Mouse (Mus musculus): ENCODE results near the gene Dlgap4. TPM values are rescaled to one million over a fixed set of nuclear protein-coding genes. Genes with fewer than 3 reads are reported as not detected.

Gene Dlgap4
- polyA plus RNA-seq, 1 experiment from 2014 or later: 121 TPM

GRCm38 (mm10) chr2:156730501-156730921 is 117.0 kb downstream of the Dlgap4 start:
- H3K4me2 ChIP-seq (ENCODE audit: low read depth, severe bottlenecking): no peak overlapping the region
- H3K9ac ChIP-seq (ENCODE audit: low read length): no peak overlapping the region
- no peak overlapping the region for H3K27ac ChIP-seq (replicated peaks; ENCODE audit: low read depth, low read length)
- no peaks in the 10 kb centered on the region for H3K4me1 ChIP-seq (ENCODE audit: control insufficient read depth, insufficient read depth, low read length)
- no peaks in the 10 kb centered on the region for H3K27me3 ChIP-seq (ENCODE audit: control insufficient read depth, insufficient read depth, low read length)
- H3K9me3 ChIP-seq (ENCODE audit: control insufficient read depth, low read length): no peaks in the 10 kb centered on the region
- H3K36me3 ChIP-seq (ENCODE audit: control insufficient read depth, insufficient read depth, low read length): no peaks in the 10 kb centered on the region; the same call in 1 of the 2 replicates
- ATAC-seq (ENCODE audit: insufficient number of reproducible peaks, low FRiP score, low TSS enrichment, low read depth) (no peak), DNase-seq (ENCODE audit: low spot score) (no peak)
- WGBS: 77% methylated on average over 12 of the region's 12 CpGs
- no peak overlapping the region for H3K4me3 ChIP-seq (ENCODE audit: low read depth, low read length)

GRCm38 (mm10) chr2:156731592-156731991 is 118.1 kb downstream of the Dlgap4 start:
- no peaks in the 10 kb centered on the region for H3K27me3 ChIP-seq (ENCODE audit: control insufficient read depth, insufficient read depth, low read length)
- no peak overlapping the region for H3K4me2 ChIP-seq (ENCODE audit: low read depth, severe bottlenecking)
- 0 out of 2 replicates have a peak, but pooled peaks cover 5% of the 10 kb centered on the region for H3K4me1 ChIP-seq (ENCODE audit: control insufficient read depth, insufficient read depth, low read length)
- no peaks in the 10 kb centered on the region for H3K9me3 ChIP-seq (ENCODE audit: control insufficient read depth, low read length)
- no peak overlapping the region for H3K27ac ChIP-seq (replicated peaks; ENCODE audit: low read depth, low read length)
- ATAC-seq (ENCODE audit: insufficient number of reproducible peaks, low FRiP score, low TSS enrichment, low read depth): no peak
- no peak for DNase-seq (ENCODE audit: low spot score)
- H3K9ac ChIP-seq (ENCODE audit: low read length): no peak overlapping the region
- H3K4me3 ChIP-seq (ENCODE audit: low read depth, low read length): no peak overlapping the region
- H3K36me3 ChIP-seq (ENCODE audit: control insufficient read depth, insufficient read depth, low read length): no peaks in the 10 kb centered on the region; the same call in 1 of the 2 replicates

- no peak for DNase-seq (ENCODE audit: low spot score)
- H3K9me3 ChIP-seq (ENCODE audit: control insufficient read depth, low read length): no peaks in the 10 kb centered on the region
- ATAC-seq (ENCODE audit: insufficient number of reproducible peaks, low FRiP score, low TSS enrichment, low read depth): no peak
- H3K4me2 ChIP-seq (ENCODE audit: low read depth, severe bottlenecking): no peak overlapping the region
- no peaks in the 10 kb centered on the region; the same call in 1 of the 2 replicates for H3K36me3 ChIP-seq (ENCODE audit: control insufficient read depth, insufficient read depth, low read length)
- H3K27ac ChIP-seq (replicated peaks; ENCODE audit: low read depth, low read length): no peak overlapping the region
- H3K9ac ChIP-seq (ENCODE audit: low read length): no peak overlapping the region
- H3K4me3 ChIP-seq (ENCODE audit: low read depth, low read length): no peak overlapping the region
- WGBS: 77% methylated on average over 6 of the region's 6 CpGs
- 0 out of 2 replicates have a peak, but pooled peaks cover 5% of the 10 kb centered on the region for H3K4me1 ChIP-seq (ENCODE audit: control insufficient read depth, insufficient read depth, low read length)
- H3K27me3 ChIP-seq (ENCODE audit: control insufficient read depth, insufficient read depth, low read length): no peaks in the 10 kb centered on the region
Measured at GRCm38 (mm10) chr2:156732109-156732508, 118.6 kb downstream of the Dlgap4 start.

- Histone ChIP-seq H3K27ac (replicated peaks; ENCODE audit: low read depth, low read length) (no peak overlapping the region), H3K4me1 (ENCODE audit: control insufficient read depth, insufficient read depth, low read length) (0 out of 2 replicates have a peak, but pooled peaks cover 5% of the 10 kb centered on the region)
Measured at GRCm38 (mm10) chr2:156735761-156736335, 122.3 kb downstream of the Dlgap4 start.

DNA sequence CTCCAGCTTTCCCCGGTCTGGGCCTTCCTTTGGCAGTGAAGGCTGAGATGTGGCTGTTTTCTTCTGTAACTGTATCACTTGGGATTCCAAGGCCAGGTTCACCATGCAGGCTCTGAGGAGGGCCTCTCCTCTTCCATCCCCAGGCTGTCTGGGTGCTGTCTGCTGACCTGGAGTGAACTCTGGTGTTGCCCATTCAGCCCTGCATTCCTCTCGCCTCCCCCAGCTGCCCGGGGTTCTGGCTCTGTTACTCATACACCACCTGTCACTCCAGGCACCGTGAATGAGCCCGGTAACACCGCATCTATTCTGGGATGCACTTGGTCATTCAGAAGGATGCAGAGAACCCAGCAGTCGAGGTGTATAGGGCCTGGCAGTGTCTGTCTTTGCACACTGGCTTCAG is 123.3 kb downstream of the Dlgap4 start:
- no peaks in the 10 kb centered on the region for H3K27me3 ChIP-seq (ENCODE audit: control insufficient read depth, insufficient read depth, low read length)
- WGBS: 63% methylated on average over 7 of the region's 7 CpGs
- H3K4me1 ChIP-seq (ENCODE audit: control insufficient read depth, insufficient read depth, low read length): 0 out of 2 replicates have a peak, but pooled peaks cover 9% of the 10 kb centered on the region
- no peak overlapping the region for H3K27ac ChIP-seq (replicated peaks; ENCODE audit: low read depth, low read length)
- no peak overlapping the region for H3K4me2 ChIP-seq (ENCODE audit: low read depth, severe bottlenecking)
- no peaks in the 10 kb centered on the region for H3K36me3 ChIP-seq (ENCODE audit: control insufficient read depth, insufficient read depth, low read length)
- no peak for DNase-seq (ENCODE audit: low spot score)
- H3K4me3 ChIP-seq (ENCODE audit: low read depth, low read length): no peak overlapping the region
- ATAC-seq (ENCODE audit: insufficient number of reproducible peaks, low FRiP score, low TSS enrichment, low read depth): 0 out of 2 replicates have a peak, but pooled peaks have one; percentile 31
- no peaks in the 10 kb centered on the region for H3K9me3 ChIP-seq (ENCODE audit: control insufficient read depth, low read length)
- H3K9ac ChIP-seq (ENCODE audit: low read length): no peak overlapping the region

More at GRCm38 (mm10) chr2:156735761-156736335, 122.3 kb downstream of the Dlgap4 start:
- Histone ChIP-seq H3K4me3 (ENCODE audit: low read depth, low read length) (no peak overlapping the region), H3K9ac (ENCODE audit: low read length) (no peak overlapping the region), H3K9me3 (ENCODE audit: control insufficient read depth, low read length) (no peaks in the 10 kb centered on the region), H3K27me3 (ENCODE audit: control insufficient read depth, insufficient read depth, low read length) (no peaks in the 10 kb centered on the region), H3K36me3 (ENCODE audit: control insufficient read depth, insufficient read depth, low read length) (no peaks in the 10 kb centered on the region; the same call in 1 of the 2 replicates), H3K4me2 (ENCODE audit: low read depth, severe bottlenecking) (no peak overlapping the region)
- WGBS: 72% methylated on average over 3 of the region's 3 CpGs
- ATAC-seq (ENCODE audit: insufficient number of reproducible peaks, low FRiP score, low TSS enrichment, low read depth): no peak
- DNase-seq (ENCODE audit: low spot score): no peak

- Histone ChIP-seq H3K27ac (replicated peaks; ENCODE audit: low read depth, low read length) (no peak overlapping the region), H3K9me3 (ENCODE audit: control insufficient read depth, low read length) (no peaks in the 10 kb centered on the region), H3K9ac (ENCODE audit: low read length) (no peak overlapping the region), H3K36me3 (ENCODE audit: control insufficient read depth, insufficient read depth, low read length) (no peaks in the 10 kb centered on the region), H3K4me2 (ENCODE audit: low read depth, severe bottlenecking) (no peak overlapping the region), H3K27me3 (ENCODE audit: control insufficient read depth, insufficient read depth, low read length) (no peaks in the 10 kb centered on the region), H3K4me3 (ENCODE audit: low read depth, low read length) (no peak overlapping the region), H3K4me1 (ENCODE audit: control insufficient read depth, insufficient read depth, low read length) (peaks cover 12% of the 10 kb centered on the region; the same call in 1 of the 2 replicates)
- ATAC-seq (ENCODE audit: insufficient number of reproducible peaks, low FRiP score, low TSS enrichment, low read depth) (no peak), DNase-seq (ENCODE audit: low spot score) (no peak)
- 75% methylated on average over 7 of the region's 7 CpGs for WGBS
Measured at GRCm38 (mm10) chr2:156737976-156738375, 124.5 kb downstream of the Dlgap4 start.

DNA sequence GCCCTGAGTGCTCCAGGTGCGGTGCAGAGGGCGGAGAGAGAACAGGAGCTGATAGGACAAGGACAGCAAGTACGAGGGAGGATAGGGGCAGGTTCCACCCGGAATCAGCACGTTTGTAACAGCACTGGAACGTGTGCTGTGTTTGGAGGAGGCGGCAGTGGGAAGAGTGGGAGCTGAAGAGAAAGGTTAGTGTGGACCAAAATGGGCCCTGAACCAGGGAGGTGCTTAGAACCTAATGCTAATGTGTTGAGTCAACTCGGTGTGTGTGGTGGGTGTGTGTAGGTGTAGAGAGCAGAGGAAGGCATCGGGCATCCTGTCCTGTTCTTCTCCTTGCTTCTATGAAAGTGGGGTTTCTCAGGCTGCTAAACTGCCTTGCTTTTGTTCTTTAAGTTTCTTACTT is 127.8 kb downstream of the Dlgap4 start:
- H3K27me3 ChIP-seq (ENCODE audit: control insufficient read depth, insufficient read depth, low read length): no peaks in the 10 kb centered on the region
- H3K4me2 ChIP-seq (ENCODE audit: low read depth, severe bottlenecking): no peak overlapping the region
- no peak overlapping the region for H3K9ac ChIP-seq (ENCODE audit: low read length)
- H3K9me3 ChIP-seq (ENCODE audit: control insufficient read depth, low read length): no peaks in the 10 kb centered on the region
- no peak for ATAC-seq (ENCODE audit: insufficient number of reproducible peaks, low FRiP score, low TSS enrichment, low read depth)
- DNase-seq (ENCODE audit: low spot score): no peak
- no peaks in the 10 kb centered on the region; the same call in none of the 2 replicates for H3K36me3 ChIP-seq (ENCODE audit: control insufficient read depth, insufficient read depth, low read length)
- H3K27ac ChIP-seq (replicated peaks; ENCODE audit: low read depth, low read length): no peak overlapping the region
- no peak overlapping the region for H3K4me3 ChIP-seq (ENCODE audit: low read depth, low read length)
- H3K4me1 ChIP-seq (ENCODE audit: control insufficient read depth, insufficient read depth, low read length): peaks cover 13% of the 10 kb centered on the region
- WGBS: 86% methylated on average over 9 of the region's 9 CpGs

DNA sequence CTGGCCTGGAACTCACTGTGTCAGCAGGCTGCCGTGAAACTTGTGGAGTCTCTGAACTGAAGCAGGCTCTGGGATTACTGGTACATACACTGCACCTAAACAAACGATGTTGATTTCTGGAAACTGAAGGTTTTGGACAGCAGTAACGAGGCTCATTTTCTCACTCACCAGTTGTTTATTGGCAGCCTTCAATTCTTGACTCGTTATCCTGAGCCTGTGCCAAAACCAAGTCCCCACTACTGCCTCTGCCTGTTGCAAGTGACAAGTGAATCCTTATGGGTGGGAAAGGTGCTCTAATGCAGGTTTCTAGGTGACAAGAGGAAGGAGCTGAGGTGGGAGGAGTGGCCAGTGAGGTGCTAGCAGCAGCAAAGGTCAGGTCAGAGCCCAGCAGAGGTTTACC is 128.5 kb downstream of the Dlgap4 start:
- Histone ChIP-seq H3K9me3 (ENCODE audit: control insufficient read depth, low read length) (no peaks in the 10 kb centered on the region), H3K36me3 (ENCODE audit: control insufficient read depth, insufficient read depth, low read length) (no peaks in the 10 kb centered on the region; the same call in none of the 2 replicates), H3K27me3 (ENCODE audit: control insufficient read depth, insufficient read depth, low read length) (no peaks in the 10 kb centered on the region), H3K4me2 (ENCODE audit: low read depth, severe bottlenecking) (no peak overlapping the region), H3K4me3 (ENCODE audit: low read depth, low read length) (no peak overlapping the region), H3K9ac (ENCODE audit: low read length) (no peak overlapping the region), H3K4me1 (ENCODE audit: control insufficient read depth, insufficient read depth, low read length) (peaks cover 10% of the 10 kb centered on the region), H3K27ac (replicated peaks; ENCODE audit: low read depth, low read length) (no peak overlapping the region)
- ATAC-seq (ENCODE audit: insufficient number of reproducible peaks, low FRiP score, low TSS enrichment, low read depth) (no peak), DNase-seq (ENCODE audit: low spot score) (no peak)
- 40% methylated on average over 4 of the region's 4 CpGs for WGBS

Measured in limb, embryonic 11.5 days (tissue).